Mouse (Mus musculus): ENCODE measurements at regions not wholly inside any gene's neighbourhood (a gene's known extent, or its start where the extent isn't known, plus 50 kb on each side); places are given as distances from the start of the nearest gene placed in this dataset.

- no peak for DNase-seq (ENCODE audit: low spot score)
These were observed 309.8 kb downstream of the Cmpk2 start for GRCm38 (mm10) chr12:26778796-26779195.

- no peak for DNase-seq (ENCODE audit: low spot score)
These were observed 308.0 kb downstream of the Cmpk2 start for GRCm38 (mm10) chr12:26776986-26777385.

GRCm38 (mm10) chr12:26774016-26774415 lies 305.0 kb downstream of the Cmpk2 start:
- DNase-seq (ENCODE audit: low spot score), result no peak

- no peak for DNase-seq (ENCODE audit: low spot score)
These were observed 302.0 kb downstream of the Cmpk2 start for GRCm38 (mm10) chr12:26770753-26771583.

GRCm38 (mm10) chr12:26767551-26767950 lies 298.5 kb downstream of the Cmpk2 start:
- DNase-seq (ENCODE audit: low spot score), result no peak

GRCm38 (mm10) chr12:26758657-26759325 lies 289.8 kb downstream of the Cmpk2 start:
- DNase-seq (ENCODE audit: low spot score), result no peak

GRCm38 (mm10) chr12:26756284-26756683 lies 287.3 kb downstream of the Cmpk2 start:
- no peak for DNase-seq (ENCODE audit: low spot score)

GRCm38 (mm10) chr12:26754611-26755010 lies 285.6 kb downstream of the Cmpk2 start:
- DNase-seq (ENCODE audit: low spot score), result no peak

GRCm38 (mm10) chr12:26734558-26734897 lies 265.5 kb downstream of the Cmpk2 start:
- no peak for DNase-seq (ENCODE audit: low spot score)

GRCm38 (mm10) chr12:26733822-26734557 lies 265.0 kb downstream of the Cmpk2 start:
- no peak for DNase-seq (ENCODE audit: low spot score)

GRCm38 (mm10) chr12:26723399-26723798 lies 254.4 kb downstream of the Cmpk2 start:
- no peak for DNase-seq (ENCODE audit: low spot score)

GRCm38 (mm10) chr12:26698838-26699237 lies 229.8 kb downstream of the Cmpk2 start:
- no peak for DNase-seq (ENCODE audit: low spot score)

- no peak for DNase-seq (ENCODE audit: low spot score)
These were observed 219.0 kb downstream of the Cmpk2 start for GRCm38 (mm10) chr12:26688048-26688447.

- DNase-seq (ENCODE audit: low spot score), result no peak
These were observed 211.6 kb downstream of the Cmpk2 start for GRCm38 (mm10) chr12:26680568-26680947.

- no peak for DNase-seq (ENCODE audit: low spot score)
These were observed 211.0 kb downstream of the Cmpk2 start for GRCm38 (mm10) chr12:26679887-26680567.

- DNase-seq (ENCODE audit: low spot score), result no peak
These were observed 196.5 kb downstream of the Cmpk2 start for GRCm38 (mm10) chr12:26665466-26665865.

GRCm38 (mm10) chr12:26654251-26654650 lies 185.2 kb downstream of the Cmpk2 start:
- DNase-seq (ENCODE audit: low spot score), result no peak

GRCm38 (mm10) chr12:26653781-26654180 lies 184.8 kb downstream of the Cmpk2 start:
- DNase-seq (ENCODE audit: low spot score), result no peak

GRCm38 (mm10) chr12:26646141-26646540 lies 177.1 kb downstream of the Cmpk2 start:
- DNase-seq (ENCODE audit: low spot score), result no peak

- no peak for DNase-seq (ENCODE audit: low spot score)
These were observed 166.7 kb downstream of the Cmpk2 start for GRCm38 (mm10) chr12:26635665-26636241.

GRCm38 (mm10) chr12:26635253-26635652 lies 166.2 kb downstream of the Cmpk2 start:
- no peak for DNase-seq (ENCODE audit: low spot score)

- no peak for DNase-seq (ENCODE audit: low spot score)
These were observed 162.8 kb downstream of the Cmpk2 start for GRCm38 (mm10) chr12:26631795-26632122.
